Mouse (Mus musculus) heart, adult 2 months (tissue): ENCODE data around the gene Pim3. TPM values are rescaled to one million over a fixed set of nuclear protein-coding genes. Genes with fewer than 3 reads are reported as not detected.
"Not testable (repeated sequence)": the region's sequence is repeated elsewhere in the genome, so short reads cannot be mapped to it uniquely, and the experiment has no call there.

ENCODE experiments used
- DNase-seq, 2 experiments: peaks; one replicate each; pipeline ENCODE4 v3.0.0; 2021
- H3K27ac ChIP-seq: fragments of 200-600 bp; 2 replicates; pipeline ENCODE4 v1.8.1; 2022
- H3K27me3 ChIP-seq: fragments of 200-500 bp; 2 replicates; pipeline ENCODE4 v1.6.1; 2012; ENCODE audit warnings: mild to moderate bottlenecking, low read length, inconsistent platforms, mixed read lengths; ENCODE audit not compliant: control insufficient read depth, insufficient read depth
- H3K36me3 ChIP-seq: fragments of 200-500 bp; 2 replicates; pipeline ENCODE4 v1.6.1; 2012; ENCODE audit warnings: low read length, inconsistent platforms; ENCODE audit not compliant: control insufficient read depth, insufficient read depth
- H3K4me1 ChIP-seq: fragments of 200-500 bp; 2 replicates; pipeline ENCODE4 v1.6.1; 2011; ENCODE audit warnings: low read length; ENCODE audit not compliant: control insufficient read depth, insufficient read depth
- H3K4me3 ChIP-seq: fragments of 200-600 bp; 2 replicates; pipeline ENCODE4 v1.8.1; 2022
- H3K79me2 ChIP-seq: fragments of 200-500 bp; replicated peaks from 2 replicates; pipeline ENCODE4 v1.6.1; 2012; ENCODE audit warnings: mild to moderate bottlenecking, inconsistent platforms, low read length, moderate library complexity, mixed read lengths; ENCODE audit not compliant: control insufficient read depth, insufficient read depth
- H3K9ac ChIP-seq: fragments of 200-500 bp; 2 replicates; pipeline ENCODE4 v1.6.1; 2012; ENCODE audit warnings: low read depth, mild to moderate bottlenecking, control low read depth, inconsistent platforms, low read length, mixed read lengths
- CTCF ChIP-seq: fragments of 200-600 bp; IDR thresholded peaks from 2 replicates; pipeline ENCODE4 v1.8.1; 2022; ENCODE audit warnings: antibody characterized with exemption, mild to moderate bottlenecking, moderate library complexity
- EP300 ChIP-seq: fragments of 200-500 bp; IDR thresholded peaks from 2 replicates; pipeline ENCODE4 v1.6.1; 2011; ENCODE audit warnings: low read depth, low read length, control low read depth; ENCODE audit not compliant: insufficient read depth
- POLR2A ChIP-seq: fragments of 200-500 bp; IDR thresholded peaks from 2 replicates; pipeline ENCODE4 v1.6.1; 2011; ENCODE audit warnings: mild to moderate bottlenecking, low read depth, low read length, control low read depth; ENCODE audit not compliant: insufficient read depth
- whole genome bisulfite sequencing: fragments of 180-500 bp; shearing (Covaris S2); methylation state at CpG from one replicate; pipeline ENCODE4 v1.1.7; 2018; 5-methylcytosine and 5-hydroxymethylcytosine counted together
- intact Hi-C: fragments of 180-260 bp; cut with DNase I; formaldehyde crosslinking; loops from one replicate; pipeline ENCODE4 v1.15.1; 2025
- long read RNA-seq: library from polyadenylated mRNA; stranded (forward); transcript quantifications from one replicate; pipeline ENCODE4 v2.0.0, GENCODE M21; 2021
- polyA plus RNA-seq: library from polyadenylated mRNA; depleted of rRNA; stranded (reverse); fragments of >200 nt; gene quantifications from 2 replicates; pipeline ENCODE4 v1.2.3, GENCODE M21; 2012; rRNA removed
- total RNA-seq, 2 experiments: library from RNA; stranded (reverse); gene quantifications; 2 replicates each; pipeline ENCODE4 v1.2.3; 2021

Gene Pim3
- 100 to 1,000 TPM in 1 of 2 experiments, 10 to 100 TPM in 1; 95.3 to 133 TPM for total RNA-seq
- polyA plus RNA-seq, result 45.6 and 58.8 TPM in 2 replicates
- long read RNA-seq, transcript Pim3-201 (6 exons, 2,427 nt), result major isoform, 194 of 206 reads
- long read RNA-seq, partial matches to known transcripts, result 7 of 206 reads
- long read RNA-seq, other reads (novel, unspliced or antisense), result 5 of 206 reads

GRCm38 (mm10) chr15:88861772-88862622 is at the start of gene Pim3:
TSS of gene Pim3 (plus strand) at chr15:88862186.
- H3K79me2 ChIP-seq, result no peaks in the 10 kb centered on the region
- intact Hi-C loops, result loop anchor here (1.0 to 10.0 kb wide), 2 partner anchors 12 to 613 kb away; partner anchors contain the start of gene Arsa
- TF ChIP-seq CTCF (0 out of 2 replicates have a peak, but pooled peaks have one; percentile 14), POLR2A (peak; percentile 98), EP300 (peak; percentile 90)
- peak within 1 kb of the TSS; percentile 95 for H3K4me3 ChIP-seq
- peak within 1 kb of the TSS; percentile 98 for H3K9ac ChIP-seq
- H3K27ac ChIP-seq, result peak within 1 kb of the TSS; percentile 98
- peaks cover 16% of the 10 kb centered on the region for H3K36me3 ChIP-seq
- H3K27me3 ChIP-seq, result no peaks in the 10 kb centered on the region
- WGBS, result under 1% methylated on average over 107 of the region's 107 CpGs
- peak; percentile 99 for DNase-seq
- H3K4me1 ChIP-seq, result peaks cover 21% of the 10 kb centered on the region

GRCm38 (mm10) chr15:88813262-88813661 is 48.7 kb upstream of the Pim3 start:
- no peaks in the 10 kb centered on the region for H3K79me2 ChIP-seq
- H3K9ac ChIP-seq, result no peak overlapping the region
- H3K4me1 ChIP-seq, result no peaks in the 10 kb centered on the region
- intact Hi-C loops, result no loop called here
- H3K27me3 ChIP-seq, result no peaks in the 10 kb centered on the region
- no peak overlapping the region for H3K4me3 ChIP-seq
- no peak overlapping the region for H3K27ac ChIP-seq
- H3K36me3 ChIP-seq, result no peaks in the 10 kb centered on the region
- 85% methylated on average over 3 of the region's 3 CpGs for WGBS
- no peak for TF ChIP-seq CTCF
- TF ChIP-seq POLR2A, result no peak
- TF ChIP-seq EP300, result no peak
- peak in 1 of 2 experiments; percentile 3 for DNase-seq

- H3K79me2 ChIP-seq, H3K9ac ChIP-seq, H3K4me1 ChIP-seq, DNase-seq, H3K4me3 ChIP-seq, H3K27ac ChIP-seq, H3K36me3 ChIP-seq, H3K27me3 ChIP-seq, intact Hi-C loops: not testable (repeated sequence)
- WGBS, result 86% methylated on average over 2 of the region's 2 CpGs
Observed at GRCm38 (mm10) chr15:88813873-88814272, 48.1 kb upstream of the Pim3 start.

- no peak overlapping the region for H3K9ac ChIP-seq
- H3K4me1 ChIP-seq, result no peaks in the 10 kb centered on the region
- no peak overlapping the region for H3K27ac ChIP-seq
- no peak overlapping the region for H3K4me3 ChIP-seq
- no peaks in the 10 kb centered on the region for H3K79me2 ChIP-seq
- TF ChIP-seq CTCF, result peak; percentile 46
- TF ChIP-seq EP300, result no peak
- no peak for TF ChIP-seq POLR2A
- no peaks in the 10 kb centered on the region for H3K36me3 ChIP-seq
- no peak for DNase-seq
- H3K27me3 ChIP-seq, result no peaks in the 10 kb centered on the region
- intact Hi-C loops, result loop anchor here (5.0 kb wide), 1 partner anchor 62 kb away; the partner anchor contains the start of gene Zbed4
- 97% methylated on average over 11 of the region's 11 CpGs for WGBS
Observed at GRCm38 (mm10) chr15:88814411-88815047, 47.5 kb upstream of the Pim3 start.

- no peak for DNase-seq
- H3K27ac ChIP-seq, result no peak overlapping the region
- H3K79me2 ChIP-seq, result no peaks in the 10 kb centered on the region
- TF ChIP-seq POLR2A (no peak), CTCF (no peak), EP300 (no peak)
- 78% methylated on average over 6 of the region's 6 CpGs for WGBS
- intact Hi-C loops, result loop anchor here (5.0 kb wide), 1 partner anchor 63 kb away; the partner anchor contains the start of gene Zbed4
- H3K27me3 ChIP-seq, result no peaks in the 10 kb centered on the region
- no peak overlapping the region for H3K4me3 ChIP-seq
- no peaks in the 10 kb centered on the region for H3K4me1 ChIP-seq
- H3K9ac ChIP-seq, result no peak overlapping the region
- no peaks in the 10 kb centered on the region for H3K36me3 ChIP-seq
Observed at GRCm38 (mm10) chr15:88815196-88815700, 46.7 kb upstream of the Pim3 start.
